Mouse (Mus musculus) C2C12 (cell line): ENCODE measurements around the gene Dusp1.

Experiments used
- CEBPB ChIP-seq: IDR thresholded peaks from one replicate; pipeline ENCODE4 v1.6.1; 2011; ENCODE audit warnings: low read depth, mild to moderate bottlenecking, control low read depth, moderate library complexity
- CTCF ChIP-seq: IDR thresholded peaks from one replicate; pipeline ENCODE4 v1.5.1; 2011; ENCODE audit not compliant: control insufficient read depth, insufficient read depth, insufficient read length
- MAX ChIP-seq: IDR thresholded peaks from one replicate; pipeline ENCODE4 v1.6.1; 2011; ENCODE audit warnings: mild to moderate bottlenecking, control low read depth
- MYOD1 ChIP-seq: IDR thresholded peaks from one replicate; pipeline ENCODE4 v1.6.1; 2011; ENCODE audit warnings: low read depth; ENCODE audit not compliant: control insufficient read depth, insufficient read length
- MYOG ChIP-seq: IDR thresholded peaks from one replicate; pipeline ENCODE4 v1.6.1; 2011; ENCODE audit not compliant: control insufficient read depth, insufficient read length; ENCODE audit errors: extremely low read depth
- USF1 ChIP-seq: IDR thresholded peaks from one replicate; pipeline ENCODE4 v1.6.1; 2011; ENCODE audit warnings: low read depth, mild to moderate bottlenecking, control low read depth, moderate library complexity

DNA sequence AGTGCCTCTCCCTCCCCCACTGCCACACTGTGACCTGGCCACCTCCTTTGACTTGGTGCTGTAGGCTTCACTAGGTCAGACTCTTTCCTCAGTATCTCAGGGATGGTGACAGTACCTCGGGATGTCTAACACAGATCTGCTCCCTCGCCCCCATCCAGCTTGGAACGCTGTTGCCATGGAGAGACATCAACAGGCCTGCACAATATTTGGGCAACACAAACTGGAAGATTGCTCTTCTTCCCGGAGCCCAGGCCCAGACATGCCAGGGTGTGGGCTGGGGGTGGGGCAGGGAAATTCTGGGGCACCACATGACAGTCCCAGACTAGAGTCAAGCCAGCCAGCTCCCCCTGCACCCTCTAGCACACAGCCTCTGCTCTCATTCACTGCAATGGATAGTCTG lies 83.3 kb downstream of the Dusp1 start:
- no peak for TF ChIP-seq CTCF
- no peak for TF ChIP-seq CEBPB
- no peak for TF ChIP-seq MYOD1
- TF ChIP-seq MAX = no peak
- no peak for TF ChIP-seq USF1
- no peak for TF ChIP-seq MYOG
